Mouse (Mus musculus) ES-Bruce4 (cell line): Measurements from ENCODE around the gene Card10. TPM values are rescaled to one million over a fixed set of nuclear protein-coding genes. Genes with fewer than 3 reads are reported as not detected.

Experiments used
- H3K27ac ChIP-seq: 2 replicates; pipeline ENCODE4 v1.5.1; 2012; ENCODE audit warnings: low read length, inconsistent platforms; ENCODE audit not compliant: insufficient read depth
- H3K27me3 ChIP-seq: 2 replicates; pipeline ENCODE4 v1.6.1; 2012; ENCODE audit warnings: mild to moderate bottlenecking, low read length, inconsistent platforms; ENCODE audit not compliant: control insufficient read depth, poor library complexity, insufficient read depth, severe bottlenecking
- H3K36me3 ChIP-seq: 2 replicates; pipeline ENCODE4 v1.6.1; 2012; ENCODE audit warnings: inconsistent platforms, mild to moderate bottlenecking, low read length, moderate library complexity; ENCODE audit not compliant: control insufficient read depth, poor library complexity, insufficient read depth, severe bottlenecking
- H3K4me1 ChIP-seq: one replicate; pipeline ENCODE4 v1.8.1; 2011; ENCODE audit warnings: low read length; ENCODE audit not compliant: control insufficient read depth, insufficient read depth
- H3K4me3 ChIP-seq: 2 replicates; pipeline ENCODE4 v1.5.1; 2011; ENCODE audit warnings: low read depth, mild to moderate bottlenecking, low read length
- H3K9ac ChIP-seq: 2 replicates; pipeline ENCODE4 v1.6.1; 2012; ENCODE audit warnings: low read depth, mild to moderate bottlenecking, inconsistent platforms; ENCODE audit not compliant: poor library complexity, severe bottlenecking
- H3K9me3 ChIP-seq: replicated peaks from 2 replicates; pipeline ENCODE4 v1.6.1; 2012; ENCODE audit warnings: mild to moderate bottlenecking, low read length, inconsistent platforms; ENCODE audit not compliant: control insufficient read depth, poor library complexity, insufficient read depth, severe bottlenecking
- CTCF ChIP-seq: IDR thresholded peaks from one replicate; pipeline ENCODE4 v1.8.1; 2011; ENCODE audit warnings: low read depth, low read length
- EP300 ChIP-seq: IDR thresholded peaks from 2 replicates; pipeline ENCODE4 v1.6.1; 2011; ENCODE audit warnings: low read depth, low read length; ENCODE audit not compliant: insufficient read depth
- POLR2A ChIP-seq: IDR thresholded peaks from one replicate; pipeline ENCODE4 v1.8.1; 2011; ENCODE audit warnings: low read length; ENCODE audit not compliant: insufficient read depth
- polyA plus RNA-seq: library from polyadenylated mRNA; stranded (reverse); fragments of >200 nt; gene quantifications from 2 replicates; pipeline ENCODE4 v1.2.4, GENCODE M21; 2011; ENCODE audit warnings: low read depth; ENCODE audit not compliant: missing spikeins, insufficient read depth, insufficient read length

Gene Card10
- polyA plus RNA-seq, 1 experiment: 19.6 TPM

- Histone ChIP-seq H3K4me3 (no peak overlapping the region), H3K4me1 (no peaks in the 10 kb centered on the region), H3K27me3 (no peaks in the 10 kb centered on the region), H3K9ac (no peak overlapping the region), H3K36me3 (no peaks in the 10 kb centered on the region), H3K9me3 (no peaks in the 10 kb centered on the region), H3K27ac (no peak overlapping the region)
- TF ChIP-seq CTCF: no peak
- no peak for TF ChIP-seq POLR2A
- no peak for TF ChIP-seq EP300
Observed at GRCm38 (mm10) chr15:78742831-78743230, 60.0 kb downstream of the Card10 start.

GRCm38 (mm10) chr15:78740662-78741061 lies 62.2 kb downstream of the Card10 start:
- H3K4me3 ChIP-seq: no peak overlapping the region
- H3K27me3 ChIP-seq: no peaks in the 10 kb centered on the region
- H3K27ac ChIP-seq: no peak overlapping the region
- no peaks in the 10 kb centered on the region for H3K4me1 ChIP-seq
- no peak for TF ChIP-seq CTCF
- no peak for TF ChIP-seq EP300
- TF ChIP-seq POLR2A: no peak
- no peaks in the 10 kb centered on the region for H3K9me3 ChIP-seq
- no peak overlapping the region for H3K9ac ChIP-seq
- no peaks in the 10 kb centered on the region for H3K36me3 ChIP-seq

DNA sequence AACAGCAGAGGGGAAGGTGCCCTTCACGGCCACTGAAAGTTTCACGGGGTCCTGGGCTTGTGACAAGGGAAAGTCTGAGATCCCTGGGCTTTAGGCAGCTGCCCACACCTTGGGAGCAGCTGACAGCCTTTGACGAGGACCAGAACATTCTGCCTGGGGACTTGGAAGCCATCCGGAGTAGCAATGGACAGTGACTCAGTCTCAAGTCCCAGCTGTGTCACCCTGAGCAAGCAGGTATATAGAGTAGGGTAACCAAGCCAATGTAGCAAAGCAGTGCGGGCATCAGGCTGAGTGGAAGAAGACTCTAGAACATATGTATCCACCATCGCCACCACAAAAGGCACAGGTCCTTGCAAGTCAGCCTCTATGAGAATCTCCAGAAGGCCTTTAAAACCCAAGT lies 65.7 kb downstream of the Card10 start:
- Histone ChIP-seq H3K36me3 (no peaks in the 10 kb centered on the region), H3K27me3 (no peaks in the 10 kb centered on the region), H3K4me3 (no peak overlapping the region), H3K9ac (no peak overlapping the region), H3K27ac (no peak overlapping the region), H3K9me3 (no peaks in the 10 kb centered on the region), H3K4me1 (no peaks in the 10 kb centered on the region)
- TF ChIP-seq POLR2A (no peak), EP300 (no peak), CTCF (no peak)

DNA sequence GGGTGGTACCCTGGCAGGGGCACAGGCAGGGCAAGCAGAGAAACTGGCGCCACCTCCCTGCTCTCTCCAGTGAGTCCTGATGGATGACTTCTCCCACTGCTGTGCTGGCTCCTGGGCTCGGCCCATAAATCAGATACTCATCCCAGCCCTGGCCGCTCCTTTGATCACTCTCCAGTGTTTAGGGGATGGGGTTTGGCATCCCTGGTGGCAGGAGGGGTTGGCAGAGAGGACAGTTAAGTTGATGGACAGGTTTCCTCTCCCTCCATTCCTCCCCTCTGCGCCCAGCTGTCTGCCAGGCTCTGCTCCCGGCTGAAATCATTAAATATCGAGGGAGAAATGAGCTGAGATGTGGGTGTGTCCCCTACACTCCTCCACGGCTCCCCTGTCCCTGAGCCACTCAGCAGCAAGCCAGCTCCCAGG lies 66.2 kb downstream of the Card10 start:
- Histone ChIP-seq H3K4me3 (no peak overlapping the region), H3K9ac (no peak overlapping the region), H3K27me3 (no peaks in the 10 kb centered on the region), H3K27ac (no peak overlapping the region), H3K36me3 (no peaks in the 10 kb centered on the region), H3K4me1 (no peaks in the 10 kb centered on the region), H3K9me3 (no peaks in the 10 kb centered on the region)
- TF ChIP-seq POLR2A (no peak), CTCF (no peak), EP300 (no peak)

GRCm38 (mm10) chr15:78736181-78736579 lies 66.7 kb downstream of the Card10 start:
- Histone ChIP-seq H3K27me3 (no peaks in the 10 kb centered on the region), H3K9me3 (no peaks in the 10 kb centered on the region)

GRCm38 (mm10) chr15:78735431-78736180 lies 67.2 kb downstream of the Card10 start:
- Histone ChIP-seq H3K27me3 (no peaks in the 10 kb centered on the region), H3K27ac (no peak overlapping the region), H3K4me1 (no peaks in the 10 kb centered on the region), H3K4me3 (no peak overlapping the region), H3K9ac (no peak overlapping the region), H3K9me3 (no peaks in the 10 kb centered on the region), H3K36me3 (no peaks in the 10 kb centered on the region)
- TF ChIP-seq CTCF (no peak), POLR2A (no peak), EP300 (no peak)

More at GRCm38 (mm10) chr15:78736181-78736579, 66.7 kb downstream of the Card10 start:
- no peak for TF ChIP-seq POLR2A
- no peak for TF ChIP-seq CTCF
- TF ChIP-seq EP300: no peak
- no peak overlapping the region for H3K9ac ChIP-seq
- no peaks in the 10 kb centered on the region for H3K36me3 ChIP-seq
- no peak overlapping the region for H3K27ac ChIP-seq
- no peaks in the 10 kb centered on the region for H3K4me1 ChIP-seq
- H3K4me3 ChIP-seq: no peak overlapping the region
